Mouse (Mus musculus) bone marrow, adult 2 months (tissue): Measurements from ENCODE around the gene Gdi1. TPM values are rescaled to one million over a fixed set of nuclear protein-coding genes. Genes with fewer than 3 reads are reported as not detected.

ENCODE experiments used
- H3K27ac ChIP-seq: fragments of 200-500 bp; 2 replicates; pipeline ENCODE4 v1.5.1; 2012; ENCODE audit warnings: low read depth, mild to moderate bottlenecking, control low read depth, inconsistent platforms, low read length; ENCODE audit not compliant: control insufficient read depth, poor library complexity, insufficient read depth
- H3K4me1 ChIP-seq: fragments of 200-500 bp; 2 replicates; pipeline ENCODE4 v1.6.1; 2011; ENCODE audit warnings: low read length; ENCODE audit not compliant: control insufficient read depth, insufficient read depth
- H3K4me3 ChIP-seq: fragments of 200-500 bp; replicated peaks from 2 replicates; pipeline ENCODE3; 2011; ENCODE audit warnings: mild to moderate bottlenecking, low read depth, low read length, control low read depth; ENCODE audit not compliant: control insufficient read depth
- CTCF ChIP-seq: fragments of 200-500 bp; IDR thresholded peaks from 2 replicates; pipeline ENCODE4 v1.5.1; 2011; ENCODE audit warnings: low read length, control low read depth; ENCODE audit not compliant: control insufficient read depth, insufficient read depth
- POLR2A ChIP-seq: fragments of 200-500 bp; IDR thresholded peaks from 2 replicates; pipeline ENCODE4 v1.6.1; 2011; ENCODE audit warnings: low read depth, mild to moderate bottlenecking, control low read depth, low read length, borderline replicate concordance; ENCODE audit not compliant: control insufficient read depth
- WGBS: fragments of 180-500 bp; shearing (Covaris S2); methylation state at CpG from one replicate; pipeline ENCODE4 v1.1.7; 2018; 5-methylcytosine and 5-hydroxymethylcytosine counted together
- polyA plus RNA-seq: library from polyadenylated mRNA; stranded (reverse); fragments of >200 nt; gene quantifications from 2 replicates; pipeline ENCODE4 v1.2.4, GENCODE M21; 2011; ENCODE audit warnings: low replicate concordance; ENCODE audit not compliant: missing spikeins, insufficient read depth, insufficient read length

Gene Gdi1
- polyA plus RNA-seq, result 87.5 and 157 TPM in 2 replicates

GRCm38 (mm10) chrX:74304867-74305700 lies at the start of gene Gdi1:
TSS of gene Gdi1 (plus strand) at chrX:74304998.
- 9% methylated on average over 40 of the region's 41 CpGs for WGBS

GRCm38 (mm10) chrX:74257746-74258145 lies 47.1 kb upstream of the Gdi1 start:
- Histone ChIP-seq H3K27ac (no peak overlapping the region), H3K4me1 (no peaks in the 10 kb centered on the region; the same call in 1 of the 2 replicates), H3K4me3 (no peak overlapping the region)
- 54% methylated on average over 3 of the region's 3 CpGs for WGBS
- TF ChIP-seq POLR2A (no peak), CTCF (no peak)

More at GRCm38 (mm10) chrX:74304867-74305700, at the start of gene Gdi1:
- H3K27ac ChIP-seq, result peak within 1 kb of the TSS; percentile 93
- no peaks in the 10 kb centered on the region; the same call in 1 of the 2 replicates for H3K4me1 ChIP-seq
- peak; percentile 89 for TF ChIP-seq POLR2A
- TF ChIP-seq CTCF, result no peak
- H3K4me3 ChIP-seq, result peak within 1 kb of the TSS; percentile 93

- TF ChIP-seq POLR2A (no peak), CTCF (no peak)
- Histone ChIP-seq H3K4me1 (no peaks in the 10 kb centered on the region; the same call in 1 of the 2 replicates), H3K27ac (peak overlapping the region; percentile 72), H3K4me3 (peak overlapping the region; percentile 63)
- WGBS, result 33% methylated on average over 3 of the region's 3 CpGs
Measured at GRCm38 (mm10) chrX:74269736-74270061, 35.1 kb upstream of the Gdi1 start.

GRCm38 (mm10) chrX:74270062-74270901 lies 34.5 kb upstream of the Gdi1 start, which contains the start of gene Rpl10:
TSS of gene Rpl10 (plus strand) at chrX:74270812.
- Histone ChIP-seq H3K27ac (peak within 1 kb of the TSS; percentile 72), H3K4me1 (no peaks in the 10 kb centered on the region; the same call in 1 of the 2 replicates), H3K4me3 (peak within 1 kb of the TSS; percentile 74)
- TF ChIP-seq POLR2A (no peak), CTCF (0 out of 2 replicates have a peak, but pooled peaks have one; percentile 8)
- WGBS, result 15% methylated on average over 42 of the region's 42 CpGs

GRCm38 (mm10) chrX:74270902-74271551 lies 33.8 kb upstream of the Gdi1 start:
- H3K4me3 ChIP-seq, result peak overlapping the region; percentile 74
- no peaks in the 10 kb centered on the region; the same call in 1 of the 2 replicates for H3K4me1 ChIP-seq
- no peak for TF ChIP-seq POLR2A
- TF ChIP-seq CTCF, result no peak
- H3K27ac ChIP-seq, result peak overlapping the region; percentile 53
- 8% methylated on average over 27 of the region's 27 CpGs for WGBS

GRCm38 (mm10) chrX:74273422-74274322 lies 31.1 kb upstream of the Gdi1 start:
- no peak for TF ChIP-seq CTCF
- TF ChIP-seq POLR2A, result no peak
- 24% methylated on average over 10 of the region's 10 CpGs for WGBS
- Histone ChIP-seq H3K4me3 (no peak overlapping the region), H3K27ac (no peak overlapping the region), H3K4me1 (no peaks in the 10 kb centered on the region; the same call in 1 of the 2 replicates)

- no peak overlapping the region for H3K4me3 ChIP-seq
- no peaks in the 10 kb centered on the region; the same call in 1 of the 2 replicates for H3K4me1 ChIP-seq
- WGBS, result 38% methylated on average over 8 of the region's 8 CpGs
- TF ChIP-seq POLR2A (no peak), CTCF (no peak)
- no peak overlapping the region for H3K27ac ChIP-seq
Measured at GRCm38 (mm10) chrX:74277916-74278315, 26.9 kb upstream of the Gdi1 start.
